Mouse (Mus musculus) embryonic facial prominence, embryonic 14.5 days (tissue): ENCODE results near the gene Eri3. TPM values are rescaled to one million over a fixed set of nuclear protein-coding genes. Genes with fewer than 3 reads are reported as not detected.
A peak's percentile ranks its signal among the peaks of the same experiment; 100 is the strongest.

Source experiments
- ATAC-seq: fragments of 200-750 bp; cut with Nextera tagmentation; 2 replicates; pipeline ENCODE4 v1.8.0; 2017; ENCODE audit warnings: low read depth, moderate number of reproducible peaks, moderate TSS enrichment
- DNase-seq: peaks from one replicate; pipeline ENCODE4 v3.0.0-alpha.2; 2015; ENCODE audit warnings: low spot score
- H3K27ac ChIP-seq: fragments of 300-500 bp; sonication (generic); replicated peaks from 2 replicates; pipeline ENCODE4 v1.5.1; 2014; ENCODE audit warnings: low read depth, mild to moderate bottlenecking, low read length, moderate library complexity
- H3K27me3 ChIP-seq: fragments of 300-500 bp; sonication (generic); replicated peaks from 2 replicates; pipeline ENCODE4 v1.6.1; 2014; ENCODE audit warnings: low read length; ENCODE audit not compliant: control insufficient read depth, insufficient read depth
- H3K36me3 ChIP-seq: fragments of 300-500 bp; sonication (generic); 2 replicates; pipeline ENCODE4 v1.6.1; 2014; ENCODE audit warnings: low read length, mixed read lengths; ENCODE audit not compliant: control insufficient read depth, insufficient read depth
- H3K4me1 ChIP-seq: fragments of 300-500 bp; sonication (generic); 2 replicates; pipeline ENCODE4 v1.6.1; 2014; ENCODE audit warnings: antibody characterized with exemption, low read length; ENCODE audit not compliant: control insufficient read depth, insufficient read depth
- H3K4me2 ChIP-seq: fragments of 300-500 bp; sonication (generic); 2 replicates; pipeline ENCODE4 v1.6.1; 2014; ENCODE audit warnings: low read depth, mild to moderate bottlenecking, low read length, moderate library complexity, mixed read lengths
- H3K4me3 ChIP-seq: fragments of 300-500 bp; sonication (generic); 2 replicates; pipeline ENCODE4 v1.5.1; 2014; ENCODE audit warnings: low read depth, mild to moderate bottlenecking, low read length
- H3K9ac ChIP-seq: fragments of 300-500 bp; sonication (generic); 2 replicates; pipeline ENCODE4 v1.6.1; 2014; ENCODE audit warnings: low read depth, mild to moderate bottlenecking, low read length, moderate library complexity, mixed read lengths
- H3K9me3 ChIP-seq: fragments of 300-500 bp; sonication (generic); 2 replicates; pipeline ENCODE4 v1.6.1; 2016; ENCODE audit warnings: low read length; ENCODE audit not compliant: control insufficient read depth
- WGBS: fragments of 180-500 bp; shearing (Covaris S2); extraction: QIAGEN DNeasy Blood & Tissue Kit; methylation state at CpG from one replicate; pipeline ENCODE4 v1.1.7; 2014; 5-methylcytosine and 5-hydroxymethylcytosine counted together
- polyA plus RNA-seq: library from polyadenylated mRNA; unstranded; fragments of >200 nt; fragmentation: Nextera tagmentation; extraction: Ambion mirVana; gene quantifications from 2 replicates; pipeline ENCODE4 v1.2.1, GENCODE M21; 2014

Gene Eri3
- polyA plus RNA-seq, 1 experiment from 2014 or later = 154 TPM

DNA sequence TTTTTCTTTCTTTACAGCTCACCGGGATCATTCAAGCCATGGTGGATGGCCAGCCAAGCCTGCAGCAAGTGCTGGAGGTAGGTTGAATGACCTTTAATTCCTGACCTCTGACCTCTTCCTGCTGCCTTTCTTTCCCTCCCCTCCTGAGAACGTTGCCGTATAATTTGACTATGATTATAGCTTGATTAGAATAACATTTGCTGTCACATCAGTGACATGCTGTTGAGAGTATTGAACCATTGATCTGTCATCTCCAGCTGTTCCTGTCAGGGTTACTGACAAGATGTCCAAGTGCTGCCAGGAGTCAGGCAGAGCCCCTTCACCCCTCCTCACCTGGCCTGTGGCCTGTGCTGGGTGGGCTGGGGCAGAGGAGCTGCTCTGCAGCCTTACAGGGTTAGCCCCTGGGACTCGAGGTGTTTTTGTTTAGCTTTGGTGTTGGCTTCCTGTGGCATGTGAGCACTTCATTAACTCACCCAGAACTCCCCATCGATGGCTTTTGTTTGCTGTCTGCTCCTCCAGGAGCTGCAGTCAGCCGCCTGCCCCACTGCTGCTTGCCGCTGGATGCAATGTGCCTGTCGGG, 39.0 kb downstream of the Eri3 start:
- Histone ChIP-seq H3K4me1 (no peaks in the 10 kb centered on the region), H3K27ac (no peak overlapping the region), H3K4me2 (no peak overlapping the region), H3K27me3 (no peaks in the 10 kb centered on the region), H3K36me3 (peaks cover 85% of the 10 kb centered on the region), H3K4me3 (no peak overlapping the region), H3K9ac (no peak overlapping the region), H3K9me3 (no peaks in the 10 kb centered on the region)
- WGBS = 17% methylated on average over 8 of the region's 8 CpGs
- ATAC-seq (no peak), DNase-seq (no peak)

DNA sequence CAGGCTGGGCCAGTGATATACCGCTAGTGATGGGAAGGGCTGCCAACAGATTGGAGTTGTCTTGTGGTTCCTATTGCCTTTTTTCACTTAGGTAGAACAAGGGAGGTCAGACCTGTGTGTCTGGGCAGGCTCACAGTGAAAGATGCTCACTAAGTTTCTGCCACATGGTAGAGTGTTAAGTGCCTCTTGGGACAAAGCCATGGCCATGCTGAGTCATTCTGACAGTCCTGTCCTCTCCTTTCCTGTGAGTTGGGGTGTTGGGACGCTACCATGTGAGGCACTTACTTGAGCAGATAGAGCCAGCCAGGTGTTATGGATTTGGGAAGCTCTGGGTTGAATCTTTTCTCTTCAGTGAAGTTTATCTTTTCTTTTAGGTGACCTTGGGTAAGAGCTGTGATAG, 40.6 kb downstream of the Eri3 start:
- H3K4me1 ChIP-seq = no peaks in the 10 kb centered on the region
- no peaks in the 10 kb centered on the region for H3K9me3 ChIP-seq
- DNase-seq (no peak), ATAC-seq (no peak)
- no peaks in the 10 kb centered on the region for H3K27me3 ChIP-seq
- no peak overlapping the region for H3K4me2 ChIP-seq
- no peak overlapping the region for H3K9ac ChIP-seq
- H3K36me3 ChIP-seq = peaks cover 86% of the 10 kb centered on the region
- 82% methylated on average over 2 of the region's 2 CpGs for WGBS
- H3K27ac ChIP-seq = no peak overlapping the region
- no peak overlapping the region for H3K4me3 ChIP-seq

DNA sequence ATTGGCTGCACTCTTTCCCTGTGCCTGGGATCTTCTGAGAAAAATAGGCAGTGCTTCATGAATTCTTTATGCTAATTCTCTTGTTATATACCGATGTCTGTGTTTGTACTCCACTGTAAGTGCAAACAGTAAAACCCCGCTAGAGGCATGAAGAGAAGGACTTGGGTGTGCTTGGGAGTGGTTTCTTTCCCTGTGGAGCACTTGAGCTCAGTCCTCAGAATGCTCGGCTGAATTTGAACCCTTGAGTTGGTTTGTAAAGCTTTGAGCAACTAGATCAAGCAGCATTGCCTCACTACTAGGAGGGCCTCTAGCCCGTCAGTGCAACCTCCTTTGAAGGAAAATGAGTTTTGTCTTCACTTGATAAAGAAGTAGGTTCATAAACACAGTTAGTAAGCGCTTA, 42.0 kb downstream of the Eri3 start:
- H3K9me3 ChIP-seq = no peaks in the 10 kb centered on the region
- H3K27me3 ChIP-seq = no peaks in the 10 kb centered on the region
- H3K4me1 ChIP-seq = no peaks in the 10 kb centered on the region
- H3K4me2 ChIP-seq = no peak overlapping the region
- no peak overlapping the region for H3K4me3 ChIP-seq
- DNase-seq = no peak
- WGBS = 90% methylated on average over 5 of the region's 5 CpGs
- peaks cover 86% of the 10 kb centered on the region for H3K36me3 ChIP-seq
- H3K27ac ChIP-seq = no peak overlapping the region
- no peak for ATAC-seq
- no peak overlapping the region for H3K9ac ChIP-seq

DNA sequence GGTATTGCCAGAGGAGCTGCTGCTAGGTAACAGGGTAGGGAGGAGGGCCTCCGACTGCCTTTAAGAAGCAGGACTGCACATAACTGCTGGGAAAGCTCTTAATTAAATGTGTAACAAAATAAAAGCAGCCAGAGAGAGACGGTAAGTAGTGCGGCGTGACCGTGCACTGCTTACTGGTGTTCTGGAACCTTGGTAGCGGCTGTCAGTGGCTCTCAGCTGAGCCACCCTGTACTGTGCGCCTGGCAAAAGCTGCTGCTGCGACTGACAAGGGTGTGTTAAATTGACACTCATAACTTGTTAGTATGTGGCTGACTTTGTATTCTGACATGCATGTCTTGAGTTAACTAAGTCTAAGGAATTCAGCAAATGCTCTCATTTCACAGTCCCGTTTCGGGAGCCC, 45.1 kb downstream of the Eri3 start:
- WGBS = 73% methylated on average over 10 of the region's 10 CpGs
- ATAC-seq = no peak
- no peak overlapping the region for H3K4me2 ChIP-seq
- no peak for DNase-seq
- no peaks in the 10 kb centered on the region; the same call in 1 of the 2 replicates for H3K4me1 ChIP-seq
- no peak overlapping the region for H3K4me3 ChIP-seq
- no peak overlapping the region for H3K9ac ChIP-seq
- H3K27me3 ChIP-seq = no peaks in the 10 kb centered on the region
- no peak overlapping the region for H3K27ac ChIP-seq
- H3K36me3 ChIP-seq = peaks cover 83% of the 10 kb centered on the region
- H3K9me3 ChIP-seq = no peaks in the 10 kb centered on the region

DNA sequence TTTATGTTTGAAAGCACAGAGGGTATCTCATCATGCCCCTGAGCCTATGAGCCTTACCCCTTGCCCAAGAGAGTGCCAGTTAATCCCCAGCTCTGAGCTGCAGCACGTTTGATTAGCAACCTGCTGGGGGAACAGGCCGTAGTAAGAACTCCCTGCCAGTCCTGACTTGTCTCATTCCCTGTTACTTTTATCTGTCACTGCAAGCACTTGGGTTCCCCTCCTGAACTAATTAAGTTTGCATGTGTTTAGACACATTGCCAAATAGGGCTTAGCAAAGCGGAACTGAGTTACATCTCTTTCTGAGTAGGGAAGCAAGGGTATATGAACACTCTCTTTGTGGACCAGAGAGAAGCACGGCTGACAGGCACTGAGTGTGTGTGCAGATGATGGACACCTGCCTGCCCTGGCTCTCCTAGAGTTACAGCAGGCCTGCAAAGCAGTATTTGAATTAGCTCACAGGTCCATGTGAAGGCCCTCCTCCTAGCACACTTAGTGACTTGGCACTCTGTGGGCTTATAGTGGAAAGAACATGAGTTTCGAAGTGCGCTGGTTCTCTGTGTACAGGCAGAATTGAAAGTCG, 49.9 kb downstream of the Eri3 start:
- WGBS = 49% methylated on average over 7 of the region's 7 CpGs
- H3K9ac ChIP-seq = no peak overlapping the region
- H3K4me2 ChIP-seq = no peak overlapping the region
- peaks cover 5% of the 10 kb centered on the region; the same call in 1 of the 2 replicates for H3K4me1 ChIP-seq
- ATAC-seq (peak; percentile 65; the same call in 1 of the 2 replicates), DNase-seq (peak; percentile 79)
- no peak overlapping the region for H3K4me3 ChIP-seq
- no peak overlapping the region for H3K27ac ChIP-seq
- H3K9me3 ChIP-seq = no peaks in the 10 kb centered on the region
- H3K36me3 ChIP-seq = peaks cover 65% of the 10 kb centered on the region
- H3K27me3 ChIP-seq = no peaks in the 10 kb centered on the region

DNA sequence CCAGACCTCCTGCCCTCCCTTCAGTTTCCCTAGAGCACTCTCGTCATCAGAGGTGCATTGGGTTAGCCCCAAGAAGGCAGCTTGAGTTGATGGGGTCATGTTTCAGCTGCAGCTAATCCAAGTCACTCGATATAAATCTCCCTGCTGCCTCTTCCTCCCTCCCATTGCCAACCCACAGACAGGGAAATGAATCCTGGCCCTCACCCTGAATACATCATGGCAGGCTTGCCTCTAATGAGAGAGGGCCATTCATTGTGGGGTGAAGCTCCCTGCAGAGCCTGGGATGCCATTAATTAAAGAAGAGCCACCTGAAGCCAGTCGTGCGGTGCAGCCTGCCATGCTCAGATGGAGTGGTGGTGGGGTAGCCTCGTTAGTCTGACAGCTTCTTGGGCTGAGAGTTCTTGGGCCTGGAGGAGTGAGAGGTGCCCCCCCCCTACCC, 51.2 kb downstream of the Eri3 start:
- Histone ChIP-seq H3K4me1 (peaks cover 14% of the 10 kb centered on the region), H3K4me2 (no peak overlapping the region), H3K4me3 (no peak overlapping the region), H3K27me3 (no peaks in the 10 kb centered on the region), H3K9ac (no peak overlapping the region), H3K36me3 (peaks cover 53% of the 10 kb centered on the region), H3K27ac (no peak overlapping the region), H3K9me3 (no peaks in the 10 kb centered on the region)
- ATAC-seq (peak; percentile 56), DNase-seq (no peak)
- 19% methylated on average over 5 of the region's 5 CpGs for WGBS

DNA sequence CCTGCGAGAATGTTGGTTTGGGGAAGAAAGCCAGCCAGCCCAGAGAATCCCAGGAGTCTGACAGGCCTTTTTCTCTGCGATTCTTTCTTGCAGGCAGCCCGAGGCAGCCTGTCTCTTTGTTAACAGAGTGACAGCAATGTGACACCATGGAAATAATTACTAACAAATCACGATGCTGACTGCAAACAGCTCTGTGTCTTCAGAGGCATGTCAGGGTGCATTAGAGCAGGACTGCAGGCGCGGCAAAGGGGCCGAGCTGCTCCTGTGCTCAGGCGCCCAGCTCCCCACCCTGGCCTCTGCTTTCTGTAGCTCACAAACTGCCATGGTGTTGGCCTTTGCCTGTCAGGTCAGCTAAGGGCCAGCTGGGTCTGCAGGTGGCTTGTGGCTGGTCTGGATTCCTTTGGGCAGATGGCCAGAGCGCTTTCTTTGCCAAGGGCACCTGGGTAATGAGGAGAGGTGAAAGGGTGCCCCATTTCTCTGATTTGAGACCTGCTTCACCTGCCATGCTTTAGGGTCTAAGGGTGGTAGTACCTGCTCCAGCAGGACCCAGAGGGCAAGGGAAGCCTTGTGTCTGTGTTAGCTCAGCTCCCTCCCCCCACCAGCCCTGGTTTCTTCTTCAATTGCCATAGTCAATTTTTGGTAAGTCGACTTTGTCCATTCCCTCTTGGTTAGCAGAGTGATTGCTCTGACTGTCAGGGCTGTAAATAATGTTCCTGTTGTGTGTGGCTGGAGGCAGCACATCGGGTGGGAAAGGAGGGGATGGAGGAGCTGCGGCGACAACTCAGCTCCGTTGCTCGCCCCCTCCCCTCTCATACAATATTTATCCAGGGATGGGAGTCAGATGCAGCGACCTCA, 55.2 kb downstream of the Eri3 start:
- no peak overlapping the region for H3K9ac ChIP-seq

DNA sequence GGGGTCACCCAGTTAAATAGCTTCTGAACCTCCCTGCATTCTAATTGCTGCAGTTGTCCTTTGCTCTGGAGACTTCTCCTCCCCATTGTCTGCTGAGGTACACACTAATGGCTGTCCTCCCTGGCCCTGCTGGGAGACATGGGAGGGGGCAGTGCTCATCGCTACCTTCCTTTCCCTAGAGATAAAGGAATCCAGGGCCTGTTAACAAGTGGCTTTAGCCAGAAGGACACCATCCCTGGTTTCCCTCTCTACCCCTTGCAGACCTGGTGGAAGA, 55.7 kb downstream of the Eri3 start:
- H3K9ac ChIP-seq = no peak overlapping the region
- no peak overlapping the region for H3K4me3 ChIP-seq
- H3K36me3 ChIP-seq = peaks cover 38% of the 10 kb centered on the region
- H3K4me2 ChIP-seq = no peak overlapping the region
- no peaks in the 10 kb centered on the region for H3K9me3 ChIP-seq
- 100% methylated on average over 1 of the region's 1 CpGs for WGBS
- ATAC-seq = no peak
- H3K27me3 ChIP-seq = no peaks in the 10 kb centered on the region
- H3K4me1 ChIP-seq = peaks cover 21% of the 10 kb centered on the region
- no peak for DNase-seq
- no peak overlapping the region for H3K27ac ChIP-seq

More for the DNA sequence above, 55.2 kb downstream of the Eri3 start:
- no peaks in the 10 kb centered on the region for H3K9me3 ChIP-seq
- peaks cover 21% of the 10 kb centered on the region for H3K4me1 ChIP-seq
- no peak overlapping the region for H3K4me3 ChIP-seq
- WGBS = 33% methylated on average over 15 of the region's 16 CpGs
- H3K4me2 ChIP-seq = no peak overlapping the region
- no peak overlapping the region; the same call in 1 of the 2 replicates for H3K27ac ChIP-seq
- no peak for ATAC-seq
- H3K27me3 ChIP-seq = no peaks in the 10 kb centered on the region
- H3K36me3 ChIP-seq = peaks cover 39% of the 10 kb centered on the region
- no peak for DNase-seq
